Mouse (Mus musculus) heart, embryonic 11.5 days (tissue): Measurements from ENCODE around the gene Cib3. TPM values are rescaled to one million over a fixed set of nuclear protein-coding genes. Genes with fewer than 3 reads are reported as not detected.

Source experiments
- ATAC-seq: fragments of 200-750 bp; cut with Nextera tagmentation; replicated peaks from 2 replicates; pipeline ENCODE4 v1.8.0; 2017; ENCODE audit warnings: moderate library complexity; ENCODE audit not compliant: insufficient number of reproducible peaks, low FRiP score, low TSS enrichment
- H3K27ac ChIP-seq: fragments of 300-500 bp; sonication (generic); 2 replicates; pipeline ENCODE4 v1.5.1; 2014; ENCODE audit warnings: mild to moderate bottlenecking, low read depth, low read length
- H3K27me3 ChIP-seq: fragments of 300-500 bp; sonication (generic); 2 replicates; pipeline ENCODE4 v1.6.1; 2014; ENCODE audit warnings: mild to moderate bottlenecking, low read length, mixed read lengths; ENCODE audit not compliant: control insufficient read depth, insufficient read depth
- H3K36me3 ChIP-seq: fragments of 300-500 bp; sonication (generic); 2 replicates; pipeline ENCODE4 v1.6.1; 2014; ENCODE audit warnings: mild to moderate bottlenecking, low read length, moderate library complexity, mixed read lengths; ENCODE audit not compliant: control insufficient read depth, insufficient read depth
- H3K4me1 ChIP-seq: fragments of 300-500 bp; sonication (generic); 2 replicates; pipeline ENCODE4 v1.6.1; 2014; ENCODE audit warnings: low read length; ENCODE audit not compliant: control insufficient read depth, insufficient read depth
- H3K4me2 ChIP-seq: fragments of 300-500 bp; sonication (generic); 2 replicates; pipeline ENCODE4 v1.6.1; 2014; ENCODE audit warnings: mild to moderate bottlenecking, moderate library complexity
- H3K4me3 ChIP-seq: fragments of 300-500 bp; sonication (generic); 2 replicates; pipeline ENCODE4 v1.5.1; 2014; ENCODE audit warnings: low read depth, low read length
- H3K9ac ChIP-seq: fragments of 300-500 bp; sonication (generic); 2 replicates; pipeline ENCODE4 v1.6.1; 2014; ENCODE audit warnings: mild to moderate bottlenecking, low read depth, low read length, moderate library complexity
- H3K9me3 ChIP-seq: fragments of 300-500 bp; sonication (generic); replicated peaks from 2 replicates; pipeline ENCODE4 v1.6.1; 2016; ENCODE audit warnings: low read length; ENCODE audit not compliant: control insufficient read depth
- WGBS: fragments of 180-500 bp; shearing (Covaris S2); extraction: QIAGEN DNeasy Blood & Tissue Kit; methylation state at CpG from one replicate; pipeline ENCODE4 v1.1.7; 2014; ENCODE audit not compliant: insufficient replicate concordance; 5-methylcytosine and 5-hydroxymethylcytosine counted together
- polyA plus RNA-seq: library from polyadenylated mRNA; unstranded; fragments of >200 nt; fragmentation: Nextera tagmentation; extraction: Ambion mirVana; gene quantifications from 2 replicates; pipeline ENCODE4 v1.2.1, GENCODE M21; 2014

Gene Cib3
- polyA plus RNA-seq, 1 experiment from 2014 or later = not detected

DNA sequence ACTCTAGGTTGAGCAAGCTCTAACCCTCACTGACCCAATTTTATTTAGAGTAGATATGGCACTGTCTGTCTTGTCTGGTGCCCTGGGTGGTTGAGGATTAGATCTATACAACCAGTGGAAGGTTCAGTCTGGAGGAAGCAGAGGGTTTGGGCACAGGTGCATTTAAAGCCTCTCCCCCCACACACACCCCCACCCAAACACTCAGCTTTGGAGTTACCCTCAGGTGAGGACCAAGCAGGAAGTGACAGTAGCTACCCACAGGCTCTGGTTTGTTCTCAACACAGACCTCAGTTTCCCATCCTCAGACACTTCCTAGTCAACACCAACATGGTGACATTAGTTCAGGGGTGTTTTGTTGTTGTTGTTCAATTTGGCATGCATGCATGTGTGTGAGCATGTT, 49.8 kb downstream of the Cib3 start:
- Histone ChIP-seq H3K4me2 (no peak overlapping the region), H3K4me1 (peaks cover 12% of the 10 kb centered on the region), H3K9ac (no peak overlapping the region), H3K27ac (no peak overlapping the region), H3K9me3 (no peaks in the 10 kb centered on the region), H3K4me3 (no peak overlapping the region), H3K27me3 (no peaks in the 10 kb centered on the region), H3K36me3 (no peaks in the 10 kb centered on the region; the same call in none of the 2 replicates)
- no peak for ATAC-seq

DNA sequence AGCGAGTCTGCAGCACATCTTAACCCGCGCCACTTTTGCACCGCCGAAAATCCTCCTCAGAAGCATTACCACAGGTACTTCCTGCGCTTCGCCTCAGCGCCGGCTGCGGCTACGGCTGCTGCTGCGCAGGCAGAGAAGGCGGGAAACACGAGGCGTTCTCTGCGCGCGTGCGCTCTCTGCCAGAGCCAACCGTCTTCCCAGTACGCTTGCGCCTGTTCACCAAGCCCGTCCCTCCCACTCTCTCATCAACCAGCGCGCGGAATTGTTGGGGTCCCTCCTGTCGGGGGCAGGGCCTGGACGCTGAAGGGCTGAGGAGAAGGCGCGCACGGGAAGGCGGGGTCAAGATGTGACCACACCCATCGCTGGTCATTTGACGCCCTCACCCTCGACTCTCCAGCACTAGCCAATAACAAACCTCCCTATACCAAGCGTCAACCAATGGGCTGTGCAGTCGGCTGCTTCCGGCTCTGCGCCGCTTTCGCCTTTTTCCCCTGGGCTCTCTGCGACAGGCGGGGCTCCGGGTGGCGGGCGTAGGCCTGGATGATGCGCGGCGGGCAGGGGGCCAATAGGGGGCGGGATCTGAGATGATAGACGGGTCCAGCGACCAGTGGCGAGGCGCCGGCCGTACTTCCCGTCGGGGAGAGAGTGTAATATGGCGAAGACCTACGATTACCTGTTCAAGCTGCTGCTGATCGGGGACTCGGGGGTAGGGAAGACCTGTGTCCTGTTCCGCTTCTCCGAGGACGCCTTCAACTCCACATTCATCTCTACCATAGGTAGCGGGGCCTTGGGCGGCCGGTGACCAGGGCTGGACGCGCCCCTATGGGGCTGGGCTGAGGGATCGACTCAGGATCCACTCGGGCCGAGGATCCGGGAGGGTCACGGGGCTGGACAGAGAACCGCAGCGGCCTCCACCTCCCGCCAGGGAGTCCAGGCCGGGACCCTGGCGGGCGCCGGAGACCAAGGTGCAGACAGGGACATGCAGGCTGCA, 51.6 kb downstream of the Cib3 start, which contains the start of gene Rab8a:
Gene Rab8a (plus strand): TSS at position 494 of the 991 bp plus-strand sequence.
- H3K9ac ChIP-seq = peak within 1 kb of the TSS; percentile 81
- H3K27ac ChIP-seq = peak within 1 kb of the TSS; percentile 86
- H3K4me3 ChIP-seq = peak within 1 kb of the TSS; percentile 76
- no peaks in the 10 kb centered on the region for H3K9me3 ChIP-seq
- H3K36me3 ChIP-seq = no peaks in the 10 kb centered on the region; the same call in 1 of the 2 replicates
- WGBS = under 1% methylated on average over 82 of the region's 82 CpGs
- peaks cover 12% of the 10 kb centered on the region for H3K4me1 ChIP-seq
- H3K27me3 ChIP-seq = no peaks in the 10 kb centered on the region
- H3K4me2 ChIP-seq = peak within 1 kb of the TSS; percentile 91
- ATAC-seq = peak; percentile 99

DNA sequence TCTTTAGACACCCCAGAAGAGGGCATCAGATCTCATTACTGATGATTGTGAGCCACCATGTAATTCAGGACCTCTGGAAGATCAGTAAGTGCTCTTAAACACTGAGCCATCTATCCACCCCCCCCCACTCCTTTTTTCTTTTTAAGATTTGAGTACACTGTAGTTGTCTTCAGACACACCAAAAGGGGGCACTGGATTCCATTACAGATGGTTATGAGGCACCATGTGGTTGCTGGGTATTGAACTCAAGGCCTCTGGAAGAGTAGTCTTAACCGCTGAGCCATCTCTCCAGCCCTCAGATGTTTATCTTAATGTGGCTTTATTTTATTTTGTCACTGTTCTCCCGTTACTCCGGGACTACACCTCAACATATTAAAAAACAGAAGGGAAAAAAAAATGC, 52.6 kb downstream of the Cib3 start:
- H3K4me3 ChIP-seq = no peak overlapping the region; the same call in 1 of the 2 replicates
- peaks cover 12% of the 10 kb centered on the region for H3K4me1 ChIP-seq
- no peak for ATAC-seq
- H3K27ac ChIP-seq = peak overlapping the region; percentile 86; the same call in 1 of the 2 replicates
- no peak overlapping the region for H3K9ac ChIP-seq
- H3K27me3 ChIP-seq = no peaks in the 10 kb centered on the region
- H3K4me2 ChIP-seq = peak overlapping the region; percentile 74
- H3K36me3 ChIP-seq = no peaks in the 10 kb centered on the region
- 64% methylated on average over 3 of the region's 3 CpGs for WGBS
- H3K9me3 ChIP-seq = no peaks in the 10 kb centered on the region

DNA sequence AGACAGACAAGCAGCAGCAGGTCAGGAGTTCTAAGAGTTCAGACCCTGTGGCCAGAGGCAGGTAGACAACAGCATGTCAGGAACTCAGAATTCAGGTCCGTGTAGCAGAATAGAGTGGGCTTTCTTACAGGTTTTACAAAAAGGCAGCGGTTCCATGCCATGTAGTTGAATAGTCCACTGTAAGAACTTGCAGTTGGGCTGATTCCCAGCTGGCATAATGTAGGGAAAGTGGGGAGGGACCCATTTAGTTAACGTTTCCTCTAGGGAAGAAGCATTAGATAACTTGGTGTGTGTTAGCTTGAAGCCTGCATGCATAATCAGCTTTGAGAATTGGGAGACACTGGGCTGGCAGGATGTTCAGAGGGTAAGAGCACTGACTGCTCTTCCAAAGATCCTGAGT, 53.9 kb downstream of the Cib3 start:
- Histone ChIP-seq H3K36me3 (no peaks in the 10 kb centered on the region), H3K4me3 (no peak overlapping the region), H3K4me1 (peaks cover 12% of the 10 kb centered on the region), H3K4me2 (no peak overlapping the region), H3K27me3 (no peaks in the 10 kb centered on the region), H3K9me3 (no peaks in the 10 kb centered on the region), H3K9ac (no peak overlapping the region), H3K27ac (no peak overlapping the region)
- no peak for ATAC-seq
- WGBS = 76% methylated on average over 3 of the region's 3 CpGs

DNA sequence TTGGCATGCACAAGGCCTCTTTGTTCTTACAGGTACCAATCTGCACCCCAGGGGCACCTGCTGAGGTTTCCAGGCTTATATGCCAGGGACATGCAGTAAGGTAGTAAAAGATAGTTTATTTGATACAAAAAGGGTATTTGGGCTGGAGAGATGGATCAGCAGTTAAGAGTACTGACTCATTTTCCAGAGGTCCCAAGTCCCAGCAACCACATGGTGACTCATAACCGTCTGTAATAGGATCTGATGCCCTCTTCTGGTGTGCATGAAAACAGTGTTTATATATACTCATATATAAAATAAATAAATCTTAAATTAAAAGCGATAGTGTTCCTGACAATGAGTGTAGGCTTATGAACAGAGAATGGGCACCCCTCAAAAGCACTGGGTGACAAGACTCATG, 54.5 kb downstream of the Cib3 start:
- H3K27ac ChIP-seq = no peak overlapping the region
- WGBS = 80% methylated on average over 2 of the region's 2 CpGs
- H3K9ac ChIP-seq = no peak overlapping the region
- H3K4me2 ChIP-seq = no peak overlapping the region
- H3K9me3 ChIP-seq = no peaks in the 10 kb centered on the region
- H3K4me3 ChIP-seq = no peak overlapping the region
- H3K4me1 ChIP-seq = peaks cover 12% of the 10 kb centered on the region
- no peaks in the 10 kb centered on the region for H3K36me3 ChIP-seq
- no peak for ATAC-seq
- no peaks in the 10 kb centered on the region for H3K27me3 ChIP-seq

Other genes starting within 250 kb of the Cib3 start
- gene Cyp4f18, start 203.2 kb downstream of the Cib3 start, polyA plus RNA-seq = 0.30 and 0.39 TPM in 2 replicates
- gene Olfr372, start 171.6 kb downstream of the Cib3 start, polyA plus RNA-seq = not detected in 2 replicates
- gene Olfr373, start 129.7 kb downstream of the Cib3 start, polyA plus RNA-seq = not detected in 2 replicates
- 0.23 TPM in 1 of 2 replicates, not detected in the other for gene Olfr374, start 105.8 kb downstream of the Cib3 start, polyA plus RNA-seq
- 405 and 429 TPM in 2 replicates for gene Tpm4, start 77.9 kb downstream of the Cib3 start, polyA plus RNA-seq
- 65.5 and 71.6 TPM in 2 replicates for gene Rab8a, start 51.6 kb downstream of the Cib3 start, polyA plus RNA-seq
- gene Hsh2d, start 23.2 kb downstream of the Cib3 start, polyA plus RNA-seq = 0.11 TPM in 1 of 2 replicates, not detected in the other
- gene Gm11034, start 799 bp upstream of the Cib3 start, polyA plus RNA-seq = not detected in 2 replicates
- gene Fam32a, start 6.9 kb upstream of the Cib3 start, polyA plus RNA-seq = 44.7 and 45.1 TPM in 2 replicates
- gene Ap1m1, start 27.2 kb upstream of the Cib3 start, polyA plus RNA-seq = 110 and 112 TPM in 2 replicates
- gene Gm10282, start 92.4 kb upstream of the Cib3 start, polyA plus RNA-seq = 22.5 and 25.2 TPM in 2 replicates
- 16.7 and 17.7 TPM in 2 replicates for gene Klf2, start 106.2 kb upstream of the Cib3 start, polyA plus RNA-seq
- 49.7 and 49.9 TPM in 2 replicates for gene Eps15l1, start 208.6 kb upstream of the Cib3 start, polyA plus RNA-seq
- gene Calr3, start 231.0 kb upstream of the Cib3 start, polyA plus RNA-seq = 0.82 and 1.2 TPM in 2 replicates
- 9.2 and 10.3 TPM in 2 replicates for gene 1700030K09Rik, start 231.0 kb upstream of the Cib3 start, polyA plus RNA-seq